Mouse (Mus musculus) frontal cortex, postnatal 25 days (tissue): ENCODE data around the gene Lexm.
A peak's percentile ranks its signal among the peaks of the same experiment; 100 is the strongest.

Experiments
- DNase-seq, 2 experiments: peaks; one replicate each; pipeline ENCODE4 v3.0.0; 2022; ENCODE audit warnings: low spot score in 2 of 2

The Lexm gene

DNA sequence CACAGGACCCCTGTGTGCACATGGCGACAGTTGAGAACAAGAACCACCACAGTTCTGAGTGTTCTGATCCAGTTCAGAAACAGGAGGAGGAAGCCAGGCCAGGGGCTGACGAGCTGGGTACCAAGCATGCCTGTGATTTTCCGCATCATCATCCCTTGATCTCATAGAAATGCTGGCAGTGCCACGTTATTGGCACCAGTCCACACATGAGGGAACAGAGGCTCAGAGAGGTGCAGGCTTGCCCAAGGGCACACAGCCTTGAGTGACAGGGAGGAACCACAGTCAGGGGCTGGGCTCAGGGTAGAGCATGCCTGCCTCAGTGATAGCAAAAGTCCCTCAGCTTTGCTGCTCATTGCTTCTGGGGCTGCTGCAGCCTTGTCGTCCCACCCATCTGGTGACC lies 10.8 kb upstream of the Lexm start:
- no peak for DNase-seq

- no peak for DNase-seq
Observed at GRCm38 (mm10) chr4:106624271-106624670, 7.2 kb upstream of the Lexm start.

DNA sequence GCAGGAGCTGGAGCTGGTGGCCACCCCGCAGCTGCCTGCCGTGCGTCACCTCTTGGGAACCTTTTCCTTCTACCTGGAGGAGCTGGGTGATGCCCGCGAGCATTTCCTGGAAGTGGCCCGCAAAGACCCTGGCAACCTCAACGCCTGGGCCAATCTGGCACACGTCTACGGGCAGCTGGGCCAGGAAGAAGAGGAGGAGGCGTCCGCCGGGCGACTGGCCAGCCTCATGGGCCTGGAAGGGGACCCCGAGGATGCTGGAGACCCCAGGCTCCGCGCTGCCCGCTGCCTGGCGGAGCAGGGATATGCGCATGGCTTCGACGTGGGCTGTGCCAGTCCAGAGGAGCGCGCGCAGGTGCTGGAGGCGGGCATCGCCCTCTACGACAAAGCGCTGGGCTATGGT lies 5.7 kb upstream of the Lexm start:
- DNase-seq: no peak

DNA sequence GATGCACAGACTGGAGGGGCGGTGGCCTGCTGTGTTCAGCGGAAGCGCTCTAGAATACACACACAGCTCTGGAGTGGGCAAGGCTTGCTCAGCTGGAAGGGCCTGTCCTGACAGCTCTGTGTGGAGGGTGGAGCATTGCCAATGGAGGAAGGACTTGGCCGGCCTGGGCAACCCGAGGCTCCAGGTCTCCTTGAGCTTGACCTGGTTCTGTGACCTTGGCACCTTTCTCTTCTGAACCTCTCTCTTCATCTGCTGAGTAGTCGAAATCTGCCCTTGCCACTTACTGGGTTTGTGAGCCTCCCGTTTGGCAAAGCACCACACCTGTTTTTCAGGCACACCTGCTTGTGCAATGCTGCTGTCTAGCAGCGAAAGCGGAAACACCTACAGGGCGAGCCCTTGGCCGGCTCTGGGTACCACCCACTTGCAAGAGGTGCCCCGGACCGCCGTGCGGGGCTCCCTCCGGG lies 5.0 kb upstream of the Lexm start, which contains the start of gene Ttc22:
Gene Ttc22, plus strand, starts transcription at position 403 of the 464 bp plus-strand sequence.
- no peak for DNase-seq

GRCm38 (mm10) chr4:106621428-106621827 lies 4.4 kb upstream of the Lexm start:
- DNase-seq: no peak

DNA sequence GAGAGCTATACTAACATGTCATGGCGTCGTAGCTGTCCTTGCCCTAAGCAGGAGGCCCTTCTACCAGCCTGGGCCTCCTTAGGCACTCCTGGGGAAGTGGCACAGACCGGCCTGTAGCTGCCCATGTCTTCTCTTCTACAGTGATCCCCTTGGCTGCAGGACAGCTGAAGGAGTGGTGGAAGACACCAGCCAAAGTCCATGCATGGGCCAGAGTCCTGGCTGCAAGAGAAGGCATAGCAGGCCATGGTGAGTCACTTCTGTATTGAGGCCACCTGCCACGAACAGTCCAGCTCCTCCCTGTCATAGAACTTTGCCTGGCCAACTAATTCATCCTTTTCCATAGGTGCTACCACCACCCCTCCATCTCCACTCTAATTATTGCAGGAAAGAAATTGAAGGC lies 1.9 kb upstream of the Lexm start:
- DNase-seq: no peak

DNA sequence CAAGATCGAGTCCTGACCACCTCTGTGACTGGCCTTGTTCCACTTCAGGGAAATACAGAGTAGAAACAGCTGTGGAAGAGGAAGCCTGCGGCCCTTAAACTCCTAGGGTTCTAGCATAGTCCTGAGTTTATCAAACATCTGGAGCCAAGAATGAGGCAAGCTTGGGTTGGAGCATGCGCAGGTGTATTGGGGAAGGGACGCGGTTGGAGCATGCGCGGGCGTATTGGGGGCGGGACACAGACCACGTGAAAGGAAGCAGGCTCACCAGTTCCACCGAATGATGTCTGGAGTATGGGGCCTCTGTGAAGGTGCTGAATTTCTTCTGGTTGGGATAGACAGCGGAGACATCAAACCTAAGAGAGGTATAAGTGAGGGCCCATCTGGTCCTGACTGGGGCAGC lies 1.4 kb downstream of the Lexm start:
- DNase-seq: no peak

GRCm38 (mm10) chr4:106614881-106615280 lies 2.2 kb downstream of the Lexm start:
- DNase-seq: no peak

- DNase-seq: peak; percentile 65 to 77
Observed at GRCm38 (mm10) chr4:106614180-106614797, 2.8 kb downstream of the Lexm start.

GRCm38 (mm10) chr4:106613560-106613959 lies 3.5 kb downstream of the Lexm start:
- DNase-seq: no peak

GRCm38 (mm10) chr4:106613105-106613504 lies 3.9 kb downstream of the Lexm start:
- DNase-seq: no peak

- no peak for DNase-seq
Observed at GRCm38 (mm10) chr4:106607905-106608304, 9.1 kb downstream of the Lexm start.

- DNase-seq: no peak
Observed at GRCm38 (mm10) chr4:106606639-106607554, 10.1 kb downstream of the Lexm start.

DNA sequence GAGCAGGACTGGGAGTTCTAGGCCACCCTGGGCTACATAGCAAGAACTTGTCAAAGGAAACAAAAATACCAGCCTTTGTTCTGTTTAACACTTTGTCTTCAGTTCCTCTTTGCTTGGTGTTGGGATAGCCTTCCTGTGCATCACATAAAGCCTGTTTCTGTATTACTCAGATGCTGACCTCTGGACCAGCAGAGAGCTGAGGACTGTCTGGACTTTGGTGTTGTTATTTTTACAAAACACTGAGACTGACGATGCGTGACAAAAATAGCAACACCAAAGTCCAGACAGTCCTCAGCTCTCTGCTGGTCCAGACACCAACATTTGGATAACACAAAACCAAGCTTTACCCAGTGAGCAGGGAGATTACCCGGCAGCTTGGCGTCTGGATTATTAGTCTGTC lies 16.3 kb downstream of the Lexm start:
- no peak for DNase-seq

GRCm38 (mm10) chr4:106599415-106599814 lies 17.6 kb downstream of the Lexm start:
- DNase-seq: no peak

GRCm38 (mm10) chr4:106597741-106598140 lies 19.3 kb downstream of the Lexm start:
- DNase-seq: no peak

- no peak for DNase-seq
Observed at GRCm38 (mm10) chr4:106597055-106597454, 20.0 kb downstream of the Lexm start.

DNA sequence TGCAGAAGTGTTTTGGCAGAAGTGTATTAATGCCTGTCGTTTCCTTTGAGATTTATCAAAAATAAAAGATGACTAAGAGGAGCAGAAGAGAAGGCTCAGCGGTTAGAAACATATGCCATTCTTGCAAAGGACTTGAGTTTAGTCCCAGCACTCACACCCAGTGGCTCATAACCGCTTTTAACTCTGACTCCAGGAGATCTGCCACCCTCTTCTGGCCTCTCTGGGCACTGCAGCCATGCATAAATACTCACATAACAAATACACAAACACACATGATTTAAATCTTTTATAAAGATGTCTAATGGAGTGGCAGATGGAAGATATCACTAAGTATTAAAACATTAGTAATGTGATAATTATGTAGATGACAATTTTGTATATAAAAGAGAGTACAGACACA lies 20.8 kb downstream of the Lexm start:
- DNase-seq: no peak

- no peak for DNase-seq
Observed at GRCm38 (mm10) chr4:106593636-106594035, 23.4 kb downstream of the Lexm start.

DNA sequence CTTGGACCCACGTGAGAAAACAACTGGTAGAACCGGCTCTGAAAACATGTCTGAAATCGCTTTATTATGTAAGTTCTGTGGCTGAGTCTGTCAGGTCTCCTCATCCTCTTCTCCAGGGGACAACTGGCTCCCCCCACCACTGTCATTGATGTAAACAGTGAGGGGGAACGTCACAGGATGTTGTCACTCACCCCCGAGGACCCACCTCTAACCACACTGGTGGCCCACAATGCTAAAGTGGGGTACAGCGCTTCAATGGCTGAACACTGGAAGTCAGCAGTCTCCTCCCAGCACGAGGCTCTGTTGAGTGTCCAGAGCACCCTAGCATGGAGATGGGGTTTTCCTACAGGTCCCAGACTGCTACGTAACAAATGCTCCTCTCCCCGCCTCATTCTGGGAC lies 26.2 kb downstream of the Lexm start:
- no peak for DNase-seq

GRCm38 (mm10) chr4:106590142-106590541 lies 26.9 kb downstream of the Lexm start:
- DNase-seq: no peak

DNA sequence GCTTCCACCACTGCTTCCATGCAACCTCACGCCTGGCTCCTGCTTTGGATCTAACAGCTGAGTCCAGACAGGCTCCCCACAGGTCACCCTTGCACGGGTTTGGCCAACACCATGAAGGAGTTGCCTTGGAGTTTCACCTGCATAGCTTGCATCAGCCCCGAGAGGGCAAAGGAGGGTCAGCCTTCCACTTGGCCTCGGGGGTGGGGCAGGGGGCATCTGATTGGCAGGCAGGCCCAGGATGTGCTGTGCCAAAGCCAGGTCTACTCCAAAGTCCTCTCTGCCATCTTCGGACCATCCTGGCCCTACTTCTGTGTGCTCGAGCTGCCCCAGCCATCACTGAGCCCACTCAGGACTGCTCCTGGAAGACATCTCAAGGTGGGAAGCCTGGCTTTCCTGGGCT lies 30.0 kb downstream of the Lexm start:
- no peak for DNase-seq

DNA sequence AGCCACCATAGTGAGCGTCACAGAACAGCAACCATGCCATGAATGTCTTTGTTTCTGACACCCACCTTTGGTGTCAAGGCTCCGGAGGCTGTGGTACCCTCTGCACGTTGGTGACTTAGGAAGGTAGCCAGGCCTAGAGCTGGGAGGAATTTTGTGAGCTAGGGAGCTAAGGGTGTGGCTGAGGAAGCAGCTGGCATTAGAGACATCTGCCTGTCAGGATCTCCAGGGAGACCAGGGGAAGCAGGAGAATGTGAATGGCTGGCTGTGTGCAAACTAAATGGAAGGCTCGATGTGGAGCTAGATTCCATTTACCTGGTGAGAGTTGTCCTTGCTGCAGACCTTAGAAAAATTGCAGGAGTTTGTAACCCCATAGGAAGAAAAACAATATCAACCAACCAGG lies 32.4 kb downstream of the Lexm start:
- DNase-seq: no peak
